Mouse (Mus musculus) embryonic facial prominence, embryonic 13.5 days (tissue): Measurements from ENCODE around the gene Itih3. TPM values are rescaled to one million over a fixed set of nuclear protein-coding genes. Genes with fewer than 3 reads are reported as not detected.

Experiments used
- ATAC-seq: fragments of 200-750 bp; cut with Nextera tagmentation; 2 replicates; pipeline ENCODE4 v1.8.0; 2017; ENCODE audit warnings: low read depth; ENCODE audit not compliant: insufficient number of reproducible peaks, insufficient read depth, low FRiP score, low TSS enrichment
- H3K27ac ChIP-seq: fragments of 300-500 bp; sonication (generic); 2 replicates; pipeline ENCODE4 v1.5.1; 2015; ENCODE audit warnings: moderate library complexity, mild to moderate bottlenecking, inconsistent platforms
- H3K27me3 ChIP-seq: fragments of 300-500 bp; sonication (generic); 2 replicates; pipeline ENCODE4 v1.6.1; 2015; ENCODE audit warnings: mild to moderate bottlenecking, inconsistent platforms
- H3K36me3 ChIP-seq: fragments of 300-500 bp; sonication (generic); 2 replicates; pipeline ENCODE4 v1.6.1; 2015; ENCODE audit warnings: mild to moderate bottlenecking, inconsistent platforms
- H3K4me1 ChIP-seq: fragments of 300-500 bp; sonication (generic); 2 replicates; pipeline ENCODE4 v1.6.1; 2015; ENCODE audit warnings: inconsistent platforms
- H3K4me2 ChIP-seq: fragments of 300-500 bp; sonication (generic); 2 replicates; pipeline ENCODE4 v1.6.1; 2015; ENCODE audit warnings: moderate library complexity, mild to moderate bottlenecking, inconsistent platforms
- H3K4me3 ChIP-seq: fragments of 300-500 bp; sonication (generic); 2 replicates; pipeline ENCODE4 v1.5.1; 2015; ENCODE audit warnings: mild to moderate bottlenecking, inconsistent platforms
- H3K9ac ChIP-seq: fragments of 300-500 bp; sonication (generic); 2 replicates; pipeline ENCODE4 v1.6.1; 2015; ENCODE audit warnings: mild to moderate bottlenecking, inconsistent platforms
- H3K9me3 ChIP-seq: fragments of 300-500 bp; sonication (generic); 2 replicates; pipeline ENCODE4 v1.6.1; 2016; ENCODE audit warnings: inconsistent platforms
- WGBS: fragments of 180-500 bp; shearing (Covaris S2); methylation state at CpG from one replicate; pipeline ENCODE4 v1.1.7; 2015; ENCODE audit warnings: mixed read lengths; 5-methylcytosine and 5-hydroxymethylcytosine counted together
- polyA plus RNA-seq: library from polyadenylated mRNA; unstranded; fragments of >200 nt; fragmentation: Nextera tagmentation; extraction: Ambion mirVana; gene quantifications from 2 replicates; pipeline ENCODE4 v1.2.1, GENCODE M21; 2015

The Itih3 gene
- polyA plus RNA-seq, 1 experiment from 2014 or later = not detected

GRCm38 (mm10) chr14:30875955-30876354 is 47.6 kb downstream of the Itih3 start:
- no peak overlapping the region for H3K9ac ChIP-seq
- ATAC-seq = no peak
- H3K4me1 ChIP-seq = peaks cover 15% of the 10 kb centered on the region; the same call in 1 of the 2 replicates
- no peak overlapping the region for H3K27ac ChIP-seq
- H3K27me3 ChIP-seq = no peaks in the 10 kb centered on the region
- H3K4me2 ChIP-seq = no peak overlapping the region
- peaks cover 57% of the 10 kb centered on the region for H3K36me3 ChIP-seq
- H3K4me3 ChIP-seq = no peak overlapping the region
- no peaks in the 10 kb centered on the region for H3K9me3 ChIP-seq
- 85% methylated on average over 9 of the region's 9 CpGs for WGBS

DNA sequence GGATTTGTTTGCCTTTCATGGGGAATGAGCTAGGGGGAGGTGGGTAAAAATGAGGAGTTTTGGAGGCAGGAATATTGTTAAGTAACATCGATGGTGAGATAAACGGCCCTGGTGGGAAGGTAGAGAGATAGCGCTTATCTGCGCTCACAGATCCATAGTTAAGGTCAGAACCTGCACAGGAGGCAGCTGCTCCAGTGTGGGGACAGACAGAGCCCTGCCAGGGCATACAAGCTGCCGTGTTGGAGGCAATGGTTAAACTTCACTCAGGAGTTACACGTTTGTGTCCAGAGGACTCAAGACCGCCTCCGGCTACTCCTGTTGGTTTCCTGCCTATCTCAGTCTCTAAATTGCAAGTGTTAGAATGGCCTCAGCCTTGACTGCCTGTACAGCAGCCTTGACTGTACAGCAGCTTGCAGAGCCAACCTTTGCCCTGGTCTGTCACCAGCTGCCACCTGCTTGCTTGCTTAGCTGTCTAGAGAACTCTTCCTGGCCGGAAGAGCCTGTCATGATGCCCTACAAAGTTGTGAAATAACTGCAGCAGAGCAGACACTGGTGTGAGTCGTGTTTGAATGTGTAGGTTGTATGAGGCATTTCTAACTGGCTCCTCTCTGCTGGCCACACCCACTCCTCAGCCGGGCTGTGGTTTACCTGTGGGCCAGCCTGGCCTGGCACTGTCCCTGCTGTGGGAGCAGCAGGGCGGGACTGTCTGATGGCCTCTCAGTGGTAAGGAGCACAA is 48.3 kb downstream of the Itih3 start:
- H3K27me3 ChIP-seq = no peaks in the 10 kb centered on the region
- peaks cover 16% of the 10 kb centered on the region for H3K4me1 ChIP-seq
- ATAC-seq = no peak
- H3K27ac ChIP-seq = no peak overlapping the region
- H3K9me3 ChIP-seq = no peaks in the 10 kb centered on the region
- no peak overlapping the region for H3K9ac ChIP-seq
- no peak overlapping the region for H3K4me2 ChIP-seq
- H3K4me3 ChIP-seq = no peak overlapping the region
- WGBS = 85% methylated on average over 12 of the region's 12 CpGs
- peaks cover 59% of the 10 kb centered on the region for H3K36me3 ChIP-seq

DNA sequence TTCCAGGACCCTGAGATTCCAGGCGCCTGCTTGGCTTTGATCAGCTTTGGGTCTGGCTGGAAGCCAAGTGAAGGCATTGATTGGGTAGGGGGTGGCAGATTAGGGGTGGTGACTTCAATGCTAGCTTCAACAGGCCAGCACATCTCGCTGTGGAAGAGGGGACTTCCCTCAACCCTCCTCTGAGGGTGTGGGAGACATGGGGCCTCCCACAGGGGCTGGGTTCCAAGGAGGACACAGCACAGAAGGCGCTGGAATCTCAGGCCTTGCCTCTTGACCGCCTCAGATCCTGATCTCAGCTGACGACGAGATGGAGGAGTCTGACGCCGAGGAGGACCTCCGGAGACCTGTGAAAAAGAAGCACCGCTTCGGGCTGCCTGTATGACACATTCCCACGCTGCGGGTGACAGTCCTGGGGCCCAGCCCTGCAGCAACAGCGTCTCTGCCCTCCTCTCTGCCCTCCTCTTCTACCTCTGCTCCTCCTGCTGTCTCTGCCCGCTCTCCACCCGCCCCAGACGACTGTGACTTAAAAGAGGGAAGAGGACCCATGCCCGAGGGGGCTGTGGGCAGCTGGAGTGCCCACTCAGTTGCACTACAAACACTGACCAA is 49.4 kb downstream of the Itih3 start:
- H3K27me3 ChIP-seq = no peaks in the 10 kb centered on the region
- peaks cover 62% of the 10 kb centered on the region for H3K36me3 ChIP-seq
- H3K27ac ChIP-seq = no peak overlapping the region
- H3K4me1 ChIP-seq = peaks cover 17% of the 10 kb centered on the region
- H3K9ac ChIP-seq = no peak overlapping the region
- WGBS = 85% methylated on average over 18 of the region's 18 CpGs
- ATAC-seq = peak; percentile 2; the same call in 1 of the 2 replicates
- H3K4me3 ChIP-seq = no peak overlapping the region
- no peak overlapping the region for H3K4me2 ChIP-seq
- H3K9me3 ChIP-seq = no peaks in the 10 kb centered on the region

- peaks cover 75% of the 10 kb centered on the region for H3K36me3 ChIP-seq
- H3K9me3 ChIP-seq = no peaks in the 10 kb centered on the region
- 0 out of 2 replicates have a peak overlapping the region, but pooled peaks have one; percentile 40 for H3K9ac ChIP-seq
- ATAC-seq = no peak
- H3K27me3 ChIP-seq = no peaks in the 10 kb centered on the region
- H3K27ac ChIP-seq = peak overlapping the region; percentile 69
- WGBS = 69% methylated on average over 25 of the region's 25 CpGs
- peaks cover 11% of the 10 kb centered on the region for H3K4me1 ChIP-seq
- no peak overlapping the region for H3K4me3 ChIP-seq
- no peak overlapping the region for H3K4me2 ChIP-seq
Observed at GRCm38 (mm10) chr14:30870206-30871147, 53.1 kb downstream of the Itih3 start.

- Histone ChIP-seq H3K36me3 (peaks cover 78% of the 10 kb centered on the region), H3K9me3 (no peaks in the 10 kb centered on the region), H3K9ac (no peak overlapping the region), H3K4me1 (peaks cover 11% of the 10 kb centered on the region), H3K27me3 (no peaks in the 10 kb centered on the region), H3K27ac (peak overlapping the region; percentile 69; the same call in 1 of the 2 replicates), H3K4me3 (no peak overlapping the region), H3K4me2 (no peak overlapping the region)
- no peak for ATAC-seq
- WGBS = 80% methylated on average over 8 of the region's 8 CpGs
Observed at GRCm38 (mm10) chr14:30869391-30869801, 54.2 kb downstream of the Itih3 start.

GRCm38 (mm10) chr14:30868826-30869225 is 54.7 kb downstream of the Itih3 start:
- no peak overlapping the region for H3K27ac ChIP-seq
- no peaks in the 10 kb centered on the region for H3K27me3 ChIP-seq
- H3K36me3 ChIP-seq = peaks cover 73% of the 10 kb centered on the region
- no peaks in the 10 kb centered on the region for H3K9me3 ChIP-seq
- H3K9ac ChIP-seq = no peak overlapping the region
- H3K4me3 ChIP-seq = no peak overlapping the region
- 88% methylated on average over 10 of the region's 10 CpGs for WGBS
- peaks cover 11% of the 10 kb centered on the region for H3K4me1 ChIP-seq
- ATAC-seq = no peak
- H3K4me2 ChIP-seq = no peak overlapping the region

GRCm38 (mm10) chr14:30867042-30867441 is 56.5 kb downstream of the Itih3 start:
- no peak overlapping the region for H3K4me2 ChIP-seq
- H3K9me3 ChIP-seq = no peaks in the 10 kb centered on the region
- WGBS = 33% methylated on average over 5 of the region's 5 CpGs
- no peaks in the 10 kb centered on the region for H3K27me3 ChIP-seq
- no peak for ATAC-seq
- peaks cover 11% of the 10 kb centered on the region for H3K4me1 ChIP-seq
- no peak overlapping the region for H3K9ac ChIP-seq
- H3K27ac ChIP-seq = no peak overlapping the region
- no peak overlapping the region for H3K4me3 ChIP-seq
- H3K36me3 ChIP-seq = peaks cover 57% of the 10 kb centered on the region

GRCm38 (mm10) chr14:30865311-30865710 is 58.2 kb downstream of the Itih3 start:
- H3K36me3 ChIP-seq = peaks cover 44% of the 10 kb centered on the region
- WGBS = 70% methylated on average over 3 of the region's 3 CpGs
- H3K4me3 ChIP-seq = no peak overlapping the region
- H3K9me3 ChIP-seq = no peaks in the 10 kb centered on the region
- no peak overlapping the region for H3K4me2 ChIP-seq
- H3K4me1 ChIP-seq = peaks cover 13% of the 10 kb centered on the region
- H3K27me3 ChIP-seq = no peaks in the 10 kb centered on the region
- no peak for ATAC-seq
- no peak overlapping the region for H3K9ac ChIP-seq
- no peak overlapping the region for H3K27ac ChIP-seq

- 83% methylated on average over 9 of the region's 9 CpGs for WGBS
- Histone ChIP-seq H3K36me3 (peaks cover 27% of the 10 kb centered on the region), H3K4me2 (no peak overlapping the region), H3K9ac (no peak overlapping the region), H3K9me3 (no peaks in the 10 kb centered on the region), H3K27me3 (no peaks in the 10 kb centered on the region), H3K27ac (no peak overlapping the region), H3K4me3 (no peak overlapping the region), H3K4me1 (peaks cover 3% of the 10 kb centered on the region; the same call in 1 of the 2 replicates)
- no peak for ATAC-seq
Observed at GRCm38 (mm10) chr14:30862368-30862767, 61.2 kb downstream of the Itih3 start.

DNA sequence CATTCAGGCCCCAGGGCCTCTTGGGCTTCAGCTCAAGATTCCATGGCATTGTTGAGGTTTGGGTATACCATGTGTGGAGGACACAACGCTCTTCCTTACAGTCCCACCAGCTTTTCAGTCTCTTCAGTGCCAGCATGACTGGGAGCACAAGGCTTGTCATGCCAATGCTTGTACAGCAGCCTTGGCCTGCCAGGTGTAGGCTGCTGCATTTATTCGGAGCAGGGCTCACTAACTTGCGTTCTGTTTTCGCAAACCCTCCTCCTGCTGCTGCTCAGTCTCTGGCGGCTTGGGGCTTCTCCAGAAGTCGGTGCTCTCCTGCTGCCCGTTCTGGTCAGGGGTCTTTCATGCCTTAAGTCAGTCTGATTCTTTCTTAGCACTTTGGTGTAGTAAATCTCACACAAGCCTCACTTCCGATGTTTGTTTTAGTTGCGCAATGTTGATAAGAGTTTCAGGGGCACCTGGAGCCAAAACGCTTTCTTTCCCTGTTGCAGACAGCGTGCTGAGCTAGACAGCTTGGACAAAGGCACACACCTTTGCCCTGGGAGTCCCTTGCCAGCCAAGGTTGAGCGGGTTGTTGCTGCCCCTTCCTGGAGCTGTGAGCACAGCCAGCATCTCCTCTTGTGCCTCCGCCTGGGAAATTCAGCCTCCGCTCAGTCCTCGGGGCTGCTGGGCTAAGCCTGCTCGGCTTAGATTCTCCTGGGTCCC is 62.0 kb downstream of the Itih3 start:
- H3K9ac ChIP-seq = no peak overlapping the region
- peaks cover 3% of the 10 kb centered on the region; the same call in 1 of the 2 replicates for H3K4me1 ChIP-seq
- H3K4me2 ChIP-seq = no peak overlapping the region
- 72% methylated on average over 16 of the region's 16 CpGs for WGBS
- ATAC-seq = no peak
- no peak overlapping the region for H3K27ac ChIP-seq
- no peak overlapping the region for H3K4me3 ChIP-seq
- peaks cover 22% of the 10 kb centered on the region for H3K36me3 ChIP-seq
- no peaks in the 10 kb centered on the region for H3K9me3 ChIP-seq
- no peaks in the 10 kb centered on the region for H3K27me3 ChIP-seq
